Mouse (Mus musculus) G1E-ER4 (cell line): ENCODE data around the gene Tcf21. TPM values are rescaled to one million over a fixed set of nuclear protein-coding genes. Genes with fewer than 3 reads are reported as not detected.

Source experiments
- GATA1 ChIP-seq: IDR thresholded peaks from one replicate; pipeline ENCODE4 v1.8.0; 2012; ENCODE audit warnings: low read length, inconsistent platforms
- polyA plus RNA-seq: library from polyadenylated mRNA; stranded (reverse); fragments of >175 nt; gene quantifications from 2 replicates; pipeline ENCODE4 v1.2.3, GENCODE M21; 2012

The Tcf21 gene
- polyA plus RNA-seq = not detected in 2 replicates

DNA sequence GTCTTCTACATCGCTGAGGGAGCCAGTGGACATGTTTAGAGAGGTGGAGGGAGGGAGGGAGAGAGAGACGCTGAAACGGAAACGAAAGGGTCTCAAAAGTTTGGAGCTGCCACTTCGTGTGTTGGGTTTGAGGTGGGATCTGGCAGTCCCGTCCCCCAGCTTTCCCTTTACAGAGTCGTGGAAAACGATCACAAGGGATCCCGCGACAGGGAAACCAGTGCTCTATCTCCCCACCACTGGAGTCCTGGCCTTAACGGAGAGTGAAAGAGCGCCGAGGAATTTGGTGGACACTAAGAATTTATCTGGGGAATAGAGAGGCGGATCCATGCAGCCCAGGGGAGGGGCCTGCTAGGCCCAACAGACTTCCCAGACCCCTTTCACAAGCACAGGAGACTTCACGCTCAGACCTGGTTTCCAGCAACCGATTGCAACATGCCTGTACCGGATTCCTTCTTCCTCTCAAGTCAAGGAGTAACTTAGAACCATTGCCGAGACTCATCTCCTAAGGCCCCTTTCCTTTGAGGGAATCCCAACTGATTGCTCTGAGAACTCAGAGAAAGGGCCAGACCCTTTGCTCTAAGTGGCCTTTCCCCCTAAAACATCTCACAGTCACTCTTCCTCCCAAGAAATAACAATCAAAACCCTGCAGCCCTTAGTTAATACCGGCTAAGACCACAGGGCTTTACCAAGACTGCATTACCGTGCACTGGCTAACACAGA lies at the start of gene Tcf21:
Tcf21 (minus strand) TSS at position 304 of the 720 bp plus-strand sequence.
- no peak for TF ChIP-seq GATA1

DNA sequence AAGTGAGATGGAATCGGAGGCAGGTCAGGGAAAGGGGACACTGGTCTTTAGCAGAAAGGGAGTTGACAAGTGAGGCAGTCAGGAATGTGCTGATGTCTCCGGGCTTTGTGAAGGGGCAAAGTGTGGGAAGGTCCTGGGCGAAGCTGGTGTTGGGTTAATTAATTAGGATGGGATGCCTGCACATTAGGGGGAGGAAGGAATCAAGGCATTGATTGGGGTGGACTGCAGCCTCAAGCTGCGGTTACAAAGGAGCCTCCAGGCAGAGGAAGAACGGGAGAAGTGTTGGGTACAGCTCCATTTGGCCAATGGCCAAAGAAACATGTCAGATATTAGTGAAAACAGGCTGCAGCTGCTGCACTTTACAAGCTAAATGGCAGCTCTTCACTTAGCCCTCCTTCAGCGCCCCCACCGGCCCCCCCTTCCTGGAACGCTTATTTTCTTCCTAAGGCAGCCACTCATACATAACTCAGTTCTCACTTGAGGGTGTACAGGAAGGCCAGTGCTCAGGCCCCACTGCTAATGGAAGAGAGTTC lies 48.5 kb upstream of the Tcf21 start:
- TF ChIP-seq GATA1 = no peak

DNA sequence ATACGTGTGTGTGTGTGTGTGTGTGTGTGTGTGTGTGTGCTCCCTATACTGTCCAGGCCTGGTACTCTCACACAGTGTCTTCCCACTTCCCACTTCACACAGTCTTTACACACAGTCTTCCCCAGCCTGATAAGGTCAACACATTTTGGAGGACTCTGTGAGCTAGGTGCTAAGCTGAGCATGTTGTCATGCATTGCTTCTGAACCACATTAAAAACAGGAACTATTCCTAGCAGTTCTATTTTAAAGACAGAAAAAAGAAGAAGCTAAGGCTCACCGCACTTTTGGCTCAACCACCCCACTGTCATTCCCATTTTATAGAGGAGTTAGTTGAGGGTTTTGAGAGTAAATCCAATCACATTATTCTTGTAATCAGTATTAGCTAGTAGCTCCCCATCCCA lies 47.2 kb upstream of the Tcf21 start:
- TF ChIP-seq GATA1 = no peak

DNA sequence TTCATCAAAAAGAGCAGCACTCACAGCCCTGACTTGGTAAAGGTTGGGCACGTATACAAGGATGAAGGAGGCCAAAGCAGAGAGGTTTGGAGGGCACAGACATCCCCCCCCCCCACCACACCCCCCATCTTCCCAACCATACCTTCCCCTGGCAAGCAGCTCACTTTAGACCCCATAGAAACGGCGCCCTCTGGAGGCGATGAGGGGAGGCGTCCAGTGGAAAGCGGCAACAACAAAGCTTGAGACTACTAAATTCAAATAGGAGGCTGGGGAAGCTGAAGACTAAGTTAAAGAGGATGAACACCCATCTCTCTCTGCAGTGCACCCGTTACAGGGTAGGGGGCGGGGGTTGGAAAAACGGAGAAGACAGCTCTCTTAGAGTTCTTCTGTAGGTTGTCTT lies 38.1 kb upstream of the Tcf21 start:
- TF ChIP-seq GATA1 = no peak

DNA sequence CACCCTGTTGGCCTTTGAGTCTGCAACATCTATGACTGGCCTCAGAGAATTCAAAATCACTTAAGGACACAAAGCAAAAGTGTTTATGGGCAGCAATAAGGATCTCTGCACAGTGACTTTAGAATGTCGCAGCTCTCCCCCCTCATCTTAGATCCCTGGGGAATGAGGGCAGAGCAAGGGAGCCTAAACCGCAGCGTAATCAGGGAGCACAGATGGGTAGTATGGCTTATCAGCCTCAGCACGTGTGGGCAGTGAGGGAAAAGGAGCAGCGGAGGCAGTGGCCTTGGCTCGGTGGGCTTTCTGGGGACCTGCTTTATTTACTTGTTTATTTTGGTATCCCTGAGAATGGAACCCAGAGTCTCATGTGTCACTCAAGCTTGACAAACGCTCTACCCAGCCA lies 34.4 kb upstream of the Tcf21 start:
- TF ChIP-seq GATA1 = no peak

DNA sequence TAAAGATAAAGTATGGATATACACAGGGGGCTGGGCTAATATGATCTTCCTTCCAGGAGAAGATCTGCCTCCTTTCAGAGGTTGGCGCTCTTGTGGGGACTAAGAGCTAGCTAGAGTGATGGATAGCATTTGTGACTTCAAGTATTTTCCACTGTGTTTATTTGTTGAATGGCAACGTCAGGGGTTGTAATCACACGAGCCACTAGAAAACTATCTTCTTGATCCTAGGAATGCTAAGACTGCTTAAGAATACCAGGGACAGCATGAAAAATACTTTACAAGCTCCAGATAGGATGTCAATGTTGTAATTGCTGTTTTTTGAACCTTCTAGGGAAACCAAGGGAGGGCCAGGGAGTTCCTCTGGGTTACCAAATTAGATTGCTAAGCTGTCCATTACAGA lies 25.4 kb upstream of the Tcf21 start:
- TF ChIP-seq GATA1 = no peak

DNA sequence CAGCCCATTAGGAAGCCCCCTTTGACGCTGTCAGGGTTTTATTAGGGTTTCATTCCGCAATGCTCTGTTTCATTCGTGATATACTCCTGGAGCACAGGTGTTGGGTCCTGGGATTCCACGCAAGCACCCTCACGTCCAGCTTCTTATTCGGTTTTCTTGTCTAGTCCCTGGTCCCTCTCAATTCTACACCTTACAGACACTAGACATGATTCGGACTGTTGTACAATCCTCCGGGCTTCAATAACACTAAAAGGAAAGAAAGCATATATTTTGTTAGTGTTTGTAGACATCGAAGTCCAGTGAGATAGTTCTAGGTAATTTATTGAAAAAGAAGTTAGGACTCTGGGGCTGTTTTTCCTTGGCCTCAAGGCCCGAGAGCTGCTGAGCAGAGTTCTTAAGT lies 24.8 kb upstream of the Tcf21 start:
- TF ChIP-seq GATA1 = no peak

DNA sequence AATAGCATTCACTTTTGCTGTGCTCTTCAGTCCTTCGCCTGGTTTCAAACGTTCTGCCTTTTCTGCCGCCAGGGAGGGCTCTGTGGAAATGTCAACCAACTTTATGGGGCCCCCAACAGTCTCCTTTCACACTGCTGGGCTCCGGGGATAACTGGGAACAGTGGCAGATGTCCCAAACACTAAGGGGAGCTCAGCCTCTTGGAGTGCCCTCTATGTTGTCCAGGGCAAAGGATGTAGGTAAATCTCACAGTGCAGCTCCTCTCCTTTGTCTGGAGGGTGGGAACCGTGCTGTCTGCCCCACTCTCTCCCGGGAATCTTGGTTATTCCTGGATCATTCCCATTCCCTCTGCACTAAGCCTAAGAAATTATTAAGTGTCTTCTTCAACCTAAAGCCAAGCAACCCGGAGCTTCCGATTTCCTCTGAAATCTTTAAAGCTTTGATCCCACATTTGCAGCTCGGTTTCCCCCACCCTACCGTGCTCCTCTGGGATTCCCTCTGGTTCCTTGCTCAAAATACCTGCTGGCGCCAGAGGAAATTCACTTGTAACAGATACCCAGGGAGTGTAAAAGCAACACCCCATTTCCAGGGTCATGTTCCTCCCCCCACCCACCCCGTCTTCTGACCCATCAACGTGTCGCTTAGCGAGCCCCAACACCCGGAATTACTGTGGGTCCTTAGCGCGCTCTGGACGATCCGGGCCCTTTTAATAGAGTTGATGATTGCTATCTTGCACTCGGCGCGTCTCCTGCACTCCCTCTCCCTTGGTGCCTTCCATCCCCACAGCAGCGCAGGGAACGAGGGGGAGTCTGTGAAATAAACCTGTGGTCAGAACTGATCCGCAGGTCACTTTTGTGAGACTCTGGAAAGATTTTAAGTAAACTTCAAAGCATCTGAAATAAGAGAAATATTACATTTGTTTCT lies 23.7 kb upstream of the Tcf21 start:
- no peak for TF ChIP-seq GATA1

DNA sequence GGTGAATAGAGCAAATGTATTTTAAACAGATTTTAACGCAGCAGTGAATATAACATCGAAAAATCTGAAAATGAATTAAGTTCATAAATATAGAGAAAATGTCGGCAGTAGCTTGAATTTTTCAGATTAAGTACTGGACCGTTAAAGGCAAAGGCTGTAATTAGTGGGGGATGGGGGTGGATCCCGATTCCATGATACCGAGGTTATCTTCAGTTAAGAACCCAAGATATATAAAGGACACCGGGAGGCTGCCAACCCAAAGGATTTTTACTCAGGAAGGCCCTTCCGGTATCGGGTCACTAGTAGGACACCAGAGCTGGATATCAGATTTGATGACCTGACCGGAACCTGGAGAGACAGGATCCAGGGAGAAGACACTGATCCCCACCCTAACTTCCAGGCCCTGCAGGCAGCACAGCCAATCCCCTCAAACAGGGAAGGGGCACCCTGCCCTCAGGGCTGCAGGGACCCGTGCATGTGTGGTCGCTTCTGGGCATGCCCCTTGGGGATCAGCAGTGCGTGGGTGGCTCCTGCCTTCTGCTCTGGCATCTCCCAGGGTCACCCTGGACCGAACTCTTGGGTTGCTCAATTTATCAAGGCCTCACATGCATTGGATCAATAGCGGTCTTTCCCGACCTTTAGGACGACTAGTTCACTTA lies 22.9 kb upstream of the Tcf21 start:
- TF ChIP-seq GATA1 = no peak

DNA sequence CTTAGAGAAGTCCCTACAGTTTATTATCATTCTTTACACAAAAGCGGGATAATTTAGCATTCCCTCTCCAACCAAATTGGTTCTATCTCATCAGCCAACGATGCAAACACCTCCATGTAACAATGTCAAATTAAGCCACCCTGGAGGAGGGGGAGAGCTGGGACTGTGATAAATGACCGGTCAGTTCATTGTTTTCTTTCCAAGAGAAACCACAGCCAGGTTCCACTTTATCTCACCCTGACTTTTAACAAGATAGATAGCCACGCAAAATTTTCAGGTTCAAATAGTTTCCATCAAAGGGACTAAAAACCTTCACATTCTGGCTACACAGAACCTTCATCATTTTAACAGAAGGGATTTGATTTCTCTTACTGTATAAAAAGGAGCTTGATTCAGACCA lies 22.1 kb upstream of the Tcf21 start:
- no peak for TF ChIP-seq GATA1

DNA sequence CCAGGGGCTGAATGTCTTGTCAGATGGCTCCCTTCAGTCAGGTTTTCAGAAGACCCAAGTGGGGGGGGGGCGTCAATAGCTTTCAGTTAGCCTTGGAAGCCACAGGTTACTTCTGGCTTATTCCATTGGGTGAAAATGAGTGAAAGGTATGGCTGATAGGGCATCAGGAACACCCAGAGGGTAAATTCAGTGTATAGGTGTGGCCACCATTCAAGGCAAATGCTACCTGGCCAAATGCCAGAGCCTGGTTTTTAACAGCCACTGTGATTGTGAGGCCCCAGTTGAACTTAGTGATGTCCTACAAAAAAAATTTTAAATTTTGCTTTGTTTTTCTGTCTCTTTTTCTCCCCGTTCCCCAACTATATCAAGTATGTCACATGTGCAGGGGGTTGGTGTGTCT lies 6.3 kb upstream of the Tcf21 start:
- TF ChIP-seq GATA1 = no peak

DNA sequence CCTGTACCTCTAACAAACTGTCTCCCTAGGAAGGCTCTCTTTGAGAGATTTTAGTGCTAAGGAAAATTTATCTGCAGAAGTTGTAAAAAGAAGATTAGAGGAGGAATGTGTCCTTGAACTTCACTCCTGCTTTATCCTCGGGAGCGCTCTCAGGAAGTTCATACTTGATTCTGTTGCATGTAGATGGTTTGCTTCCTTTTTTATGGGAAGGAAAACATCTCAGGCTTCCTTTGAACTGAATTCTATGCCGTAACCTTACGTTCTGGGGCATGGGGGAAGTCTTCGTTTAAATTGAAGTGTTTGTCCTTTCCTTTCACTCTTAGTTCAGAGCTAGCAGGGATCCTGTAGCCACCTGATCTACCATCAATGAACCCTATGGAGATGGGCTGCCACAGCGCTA lies 2.9 kb upstream of the Tcf21 start:
- TF ChIP-seq GATA1 = no peak

DNA sequence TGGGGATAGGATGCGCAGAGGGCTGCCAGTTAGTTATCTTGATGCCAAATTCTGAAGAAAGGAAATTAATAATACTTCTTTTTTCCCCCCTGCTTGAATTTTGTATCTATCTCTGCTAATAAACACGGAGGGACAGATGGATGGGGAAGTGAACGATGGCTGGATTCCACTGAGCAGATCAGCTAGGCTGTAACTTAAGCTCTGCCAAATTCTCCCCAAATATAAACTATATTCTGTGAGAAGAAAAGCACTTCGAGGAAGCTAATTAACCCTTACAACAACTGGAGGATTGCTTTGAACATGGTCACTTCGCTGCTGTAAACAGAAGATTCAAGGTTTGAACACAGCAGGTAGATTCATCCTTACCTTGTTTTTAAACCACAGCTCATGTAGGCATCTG lies 2.5 kb upstream of the Tcf21 start:
- no peak for TF ChIP-seq GATA1

DNA sequence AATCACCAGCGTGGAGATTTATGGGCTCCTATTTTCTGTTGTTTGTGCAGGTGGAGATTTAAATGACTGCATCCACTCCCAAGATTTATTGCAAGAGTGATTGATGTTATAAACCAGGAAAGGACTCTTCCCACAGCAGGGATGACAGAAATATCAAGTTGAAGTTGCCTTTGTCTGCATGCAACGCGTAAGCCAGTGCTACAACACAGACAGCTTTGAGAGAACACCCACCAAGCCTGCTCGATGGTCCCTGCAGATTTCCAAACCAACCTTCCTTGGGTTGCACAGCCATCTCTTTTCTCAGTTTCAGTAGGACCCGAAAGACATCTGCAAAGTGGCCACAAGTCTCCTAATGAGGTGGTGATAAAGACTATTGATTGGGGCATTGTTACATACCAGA lies 1.7 kb upstream of the Tcf21 start:
- no peak for TF ChIP-seq GATA1

DNA sequence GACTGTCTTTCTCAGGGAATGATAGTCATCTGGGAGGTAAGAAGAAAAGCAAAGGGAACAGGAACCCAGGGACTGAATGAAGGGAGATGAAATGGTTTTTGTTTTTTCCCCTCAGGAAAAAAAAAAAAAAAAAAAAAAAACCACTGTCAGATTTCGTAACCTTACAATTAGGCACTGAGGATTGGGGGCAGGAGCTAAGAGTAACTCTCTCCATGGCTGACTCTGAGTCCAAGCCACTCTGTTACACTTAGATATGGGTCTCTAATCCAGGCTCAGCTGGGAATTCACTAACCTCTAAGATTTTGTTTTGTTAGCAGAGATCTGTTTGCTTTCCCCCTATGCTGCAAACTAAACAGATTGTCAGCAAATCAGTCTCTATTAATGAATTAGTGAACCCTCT lies 1.3 kb upstream of the Tcf21 start:
- no peak for TF ChIP-seq GATA1

DNA sequence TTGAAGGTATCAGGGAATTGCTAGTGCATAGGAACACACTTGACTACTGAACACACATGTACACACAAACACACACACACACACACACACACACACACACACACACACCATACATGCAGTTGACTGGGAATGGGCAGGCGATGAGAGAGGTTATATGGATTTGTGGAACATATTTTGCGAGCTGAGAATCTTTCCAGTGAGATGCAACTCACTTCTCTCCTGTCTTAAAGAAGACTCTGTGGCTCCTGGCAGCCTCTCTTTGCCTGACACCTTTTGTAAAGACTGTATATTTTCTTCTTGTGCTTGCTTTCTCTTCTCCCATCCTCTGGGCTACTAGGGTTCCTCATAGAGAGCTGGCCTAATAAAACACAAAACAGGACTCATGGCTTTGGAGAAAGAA lies 867 bp upstream of the Tcf21 start:
- no peak for TF ChIP-seq GATA1
